Mouse (Mus musculus): Measurements from ENCODE around the gene Ptch2. TPM values are rescaled to one million over a fixed set of nuclear protein-coding genes. Genes with fewer than 3 reads are reported as not detected.
A peak's percentile ranks its signal among the peaks of the same experiment; 100 is the strongest.

The Ptch2 gene
- polyA plus RNA-seq, 1 experiment from 2014 or later: 4.5 TPM

GRCm38 (mm10) chr4:117096666-117097065 lies 791 bp downstream of the Ptch2 start:
- WGBS: 12% methylated on average over 5 of the region's 5 CpGs
- Histone ChIP-seq H3K4me3 (replicated peaks; ENCODE audit: low read depth, low read length) (peak overlapping the region; percentile 64), H3K4me2 (ENCODE audit: low read length) (peak overlapping the region; percentile 88), H3K27me3 (ENCODE audit: control insufficient read depth, insufficient read depth, low read length) (peaks cover 24% of the 10 kb centered on the region), H3K4me1 (ENCODE audit: control insufficient read depth, insufficient read depth, low read length) (peaks cover 24% of the 10 kb centered on the region), H3K27ac (replicated peaks; ENCODE audit: low read depth, low read length) (peak overlapping the region; percentile 5; the same call in 1 of the 2 replicates), H3K9ac (replicated peaks; ENCODE audit: low read length) (peak overlapping the region; percentile 70), H3K9me3 (ENCODE audit: control insufficient read depth, low read length) (no peaks in the 10 kb centered on the region), H3K36me3 (ENCODE audit: control insufficient read depth, insufficient read depth, low read length) (no peaks in the 10 kb centered on the region)
- ATAC-seq (ENCODE audit: low FRiP score, low TSS enrichment) (no peak), DNase-seq (peak; percentile 24)

GRCm38 (mm10) chr4:117097969-117098763 lies 2.3 kb downstream of the Ptch2 start:
- H3K9me3 ChIP-seq (ENCODE audit: control insufficient read depth, low read length): no peaks in the 10 kb centered on the region
- DNase-seq: no peak
- H3K4me2 ChIP-seq (ENCODE audit: low read length): peak overlapping the region; percentile 88
- H3K9ac ChIP-seq (replicated peaks; ENCODE audit: low read length): no peak overlapping the region
- H3K4me1 ChIP-seq (ENCODE audit: control insufficient read depth, insufficient read depth, low read length): peaks cover 24% of the 10 kb centered on the region
- WGBS: 50% methylated on average over 8 of the region's 8 CpGs
- 0 out of 2 replicates have a peak overlapping the region, but pooled peaks have one; percentile 3 for H3K4me3 ChIP-seq (replicated peaks; ENCODE audit: low read depth, low read length)
- H3K27me3 ChIP-seq (ENCODE audit: control insufficient read depth, insufficient read depth, low read length): peaks cover 24% of the 10 kb centered on the region
- ATAC-seq (ENCODE audit: low FRiP score, low TSS enrichment): no peak
- no peaks in the 10 kb centered on the region for H3K36me3 ChIP-seq (ENCODE audit: control insufficient read depth, insufficient read depth, low read length)
- no peak overlapping the region for H3K27ac ChIP-seq (replicated peaks; ENCODE audit: low read depth, low read length)

- H3K9ac ChIP-seq (replicated peaks; ENCODE audit: low read length): no peak overlapping the region
- peaks cover 24% of the 10 kb centered on the region for H3K27me3 ChIP-seq (ENCODE audit: control insufficient read depth, insufficient read depth, low read length)
- peak overlapping the region; percentile 88; the same call in 1 of the 2 replicates for H3K4me2 ChIP-seq (ENCODE audit: low read length)
- no peaks in the 10 kb centered on the region for H3K36me3 ChIP-seq (ENCODE audit: control insufficient read depth, insufficient read depth, low read length)
- no peak overlapping the region for H3K4me3 ChIP-seq (replicated peaks; ENCODE audit: low read depth, low read length)
- H3K9me3 ChIP-seq (ENCODE audit: control insufficient read depth, low read length): no peaks in the 10 kb centered on the region
- DNase-seq: no peak
- 60% methylated on average over 2 of the region's 2 CpGs for WGBS
- no peak for ATAC-seq (ENCODE audit: low FRiP score, low TSS enrichment)
- no peak overlapping the region for H3K27ac ChIP-seq (replicated peaks; ENCODE audit: low read depth, low read length)
- H3K4me1 ChIP-seq (ENCODE audit: control insufficient read depth, insufficient read depth, low read length): peaks cover 24% of the 10 kb centered on the region
These were observed 2.8 kb downstream of the Ptch2 start for GRCm38 (mm10) chr4:117098764-117099036.

GRCm38 (mm10) chr4:117100036-117100435 lies 4.2 kb downstream of the Ptch2 start:
- DNase-seq (no peak), ATAC-seq (ENCODE audit: low FRiP score, low TSS enrichment) (no peak)
- H3K36me3 ChIP-seq (ENCODE audit: control insufficient read depth, insufficient read depth, low read length): no peaks in the 10 kb centered on the region
- peaks cover 24% of the 10 kb centered on the region for H3K4me1 ChIP-seq (ENCODE audit: control insufficient read depth, insufficient read depth, low read length)
- H3K9ac ChIP-seq (replicated peaks; ENCODE audit: low read length): no peak overlapping the region
- 65% methylated on average over 4 of the region's 4 CpGs for WGBS
- no peak overlapping the region for H3K27ac ChIP-seq (replicated peaks; ENCODE audit: low read depth, low read length)
- H3K9me3 ChIP-seq (ENCODE audit: control insufficient read depth, low read length): no peaks in the 10 kb centered on the region
- H3K4me2 ChIP-seq (ENCODE audit: low read length): no peak overlapping the region
- H3K4me3 ChIP-seq (replicated peaks; ENCODE audit: low read depth, low read length): no peak overlapping the region
- H3K27me3 ChIP-seq (ENCODE audit: control insufficient read depth, insufficient read depth, low read length): peaks cover 19% of the 10 kb centered on the region

GRCm38 (mm10) chr4:117101218-117101617 lies 5.3 kb downstream of the Ptch2 start:
- no peak for ATAC-seq (ENCODE audit: low FRiP score, low TSS enrichment)
- DNase-seq: peak; percentile 34
- no peaks in the 10 kb centered on the region for H3K9me3 ChIP-seq (ENCODE audit: control insufficient read depth, low read length)
- 41% methylated on average over 7 of the region's 7 CpGs for WGBS
- H3K27ac ChIP-seq (replicated peaks; ENCODE audit: low read depth, low read length): no peak overlapping the region
- peaks cover 17% of the 10 kb centered on the region for H3K4me1 ChIP-seq (ENCODE audit: control insufficient read depth, insufficient read depth, low read length)
- no peak overlapping the region for H3K4me3 ChIP-seq (replicated peaks; ENCODE audit: low read depth, low read length)
- no peak overlapping the region for H3K9ac ChIP-seq (replicated peaks; ENCODE audit: low read length)
- peaks cover 17% of the 10 kb centered on the region; the same call in 1 of the 2 replicates for H3K27me3 ChIP-seq (ENCODE audit: control insufficient read depth, insufficient read depth, low read length)
- 0 out of 2 replicates have a peak, but pooled peaks cover 2% of the 10 kb centered on the region for H3K36me3 ChIP-seq (ENCODE audit: control insufficient read depth, insufficient read depth, low read length)
- H3K4me2 ChIP-seq (ENCODE audit: low read length): no peak overlapping the region

- 83% methylated on average over 10 of the region's 10 CpGs for WGBS
- no peak overlapping the region for H3K27ac ChIP-seq (replicated peaks; ENCODE audit: low read depth, low read length)
- H3K4me1 ChIP-seq (ENCODE audit: control insufficient read depth, insufficient read depth, low read length): no peaks in the 10 kb centered on the region
- H3K9ac ChIP-seq (replicated peaks; ENCODE audit: low read length): no peak overlapping the region
- no peak overlapping the region for H3K4me2 ChIP-seq (ENCODE audit: low read length)
- H3K9me3 ChIP-seq (ENCODE audit: control insufficient read depth, low read length): no peaks in the 10 kb centered on the region
- peaks cover 6% of the 10 kb centered on the region; the same call in 1 of the 2 replicates for H3K27me3 ChIP-seq (ENCODE audit: control insufficient read depth, insufficient read depth, low read length)
- DNase-seq: no peak
- no peak overlapping the region for H3K4me3 ChIP-seq (replicated peaks; ENCODE audit: low read depth, low read length)
- peaks cover 10% of the 10 kb centered on the region for H3K36me3 ChIP-seq (ENCODE audit: control insufficient read depth, insufficient read depth, low read length)
- peak; percentile 32; the same call in 1 of the 2 replicates for ATAC-seq (ENCODE audit: low FRiP score, low TSS enrichment)
These were observed 8.8 kb downstream of the Ptch2 start for GRCm38 (mm10) chr4:117104672-117105071.

- Histone ChIP-seq H3K4me3 (replicated peaks; ENCODE audit: low read depth, low read length) (no peak overlapping the region), H3K9ac (replicated peaks; ENCODE audit: low read length) (no peak overlapping the region), H3K9me3 (ENCODE audit: control insufficient read depth, low read length) (no peaks in the 10 kb centered on the region), H3K27me3 (ENCODE audit: control insufficient read depth, insufficient read depth, low read length) (peaks cover 2% of the 10 kb centered on the region; the same call in 1 of the 2 replicates), H3K27ac (replicated peaks; ENCODE audit: low read depth, low read length) (no peak overlapping the region), H3K4me1 (ENCODE audit: control insufficient read depth, insufficient read depth, low read length) (no peaks in the 10 kb centered on the region), H3K36me3 (ENCODE audit: control insufficient read depth, insufficient read depth, low read length) (peaks cover 15% of the 10 kb centered on the region), H3K4me2 (ENCODE audit: low read length) (no peak overlapping the region)
- ATAC-seq (ENCODE audit: low FRiP score, low TSS enrichment) (peak; percentile 34; the same call in 1 of the 2 replicates), DNase-seq (peak; percentile 18)
- WGBS: 49% methylated on average over 10 of the region's 10 CpGs
These were observed 9.3 kb downstream of the Ptch2 start for GRCm38 (mm10) chr4:117105127-117105526.

GRCm38 (mm10) chr4:117107813-117108523 lies 12.1 kb downstream of the Ptch2 start:
- Histone ChIP-seq H3K27me3 (ENCODE audit: control insufficient read depth, insufficient read depth, low read length) (no peaks in the 10 kb centered on the region), H3K9me3 (ENCODE audit: control insufficient read depth, low read length) (no peaks in the 10 kb centered on the region), H3K27ac (replicated peaks; ENCODE audit: low read depth, low read length) (no peak overlapping the region), H3K4me2 (ENCODE audit: low read length) (no peak overlapping the region), H3K4me3 (replicated peaks; ENCODE audit: low read depth, low read length) (no peak overlapping the region), H3K4me1 (ENCODE audit: control insufficient read depth, insufficient read depth, low read length) (no peaks in the 10 kb centered on the region), H3K9ac (replicated peaks; ENCODE audit: low read length) (no peak overlapping the region), H3K36me3 (ENCODE audit: control insufficient read depth, insufficient read depth, low read length) (peaks cover 28% of the 10 kb centered on the region)
- no peak for ATAC-seq (ENCODE audit: low FRiP score, low TSS enrichment)
- no peak for DNase-seq
- 91% methylated on average over 18 of the region's 18 CpGs for WGBS
